Mouse (Mus musculus): ENCODE results near the gene Ppp1r16b. TPM values are rescaled to one million over a fixed set of nuclear protein-coding genes. Genes with fewer than 3 reads are reported as not detected.
A peak's percentile ranks its signal among the peaks of the same experiment; 100 is the strongest.

Gene Ppp1r16b
- total RNA-seq, 2 experiments from 2014 or later = 14.4 to 17.2 TPM

DNA sequence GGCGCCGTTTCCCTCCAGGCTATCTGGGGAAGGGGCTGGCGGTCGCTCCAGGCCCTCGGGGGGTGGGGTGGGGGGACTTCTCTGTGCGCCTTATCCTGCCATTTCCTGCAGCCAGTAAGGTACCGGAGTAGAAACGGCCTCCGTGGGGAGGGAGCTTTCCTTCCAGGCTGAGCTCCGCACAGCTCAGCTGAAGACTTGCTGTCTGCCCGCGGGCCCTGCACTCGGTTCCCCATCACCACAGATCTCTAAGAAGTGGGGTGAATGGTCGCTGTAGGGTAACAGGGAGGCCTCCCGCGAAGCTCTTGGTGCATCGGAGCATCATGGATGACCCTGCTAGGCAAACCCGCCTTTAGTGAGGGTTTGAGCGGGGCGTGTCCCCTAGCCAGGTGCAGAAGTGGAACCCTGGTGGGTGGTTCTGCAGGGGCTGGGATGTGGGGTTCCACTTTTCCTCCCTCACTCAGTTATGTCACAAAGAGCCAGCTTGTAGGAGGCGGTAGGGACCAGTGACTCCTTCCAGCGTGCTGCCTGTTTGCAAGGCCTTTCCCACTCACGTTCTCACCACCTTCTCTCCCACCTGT is 3.3 kb downstream of the Ppp1r16b start:
- no peak for DNase-seq

- DNase-seq = no peak
Observed at GRCm38 (mm10) chr2:158669199-158670195, 4.3 kb downstream of the Ppp1r16b start.

GRCm38 (mm10) chr2:158670571-158670970 is 5.4 kb downstream of the Ppp1r16b start:
- no peak for DNase-seq

DNA sequence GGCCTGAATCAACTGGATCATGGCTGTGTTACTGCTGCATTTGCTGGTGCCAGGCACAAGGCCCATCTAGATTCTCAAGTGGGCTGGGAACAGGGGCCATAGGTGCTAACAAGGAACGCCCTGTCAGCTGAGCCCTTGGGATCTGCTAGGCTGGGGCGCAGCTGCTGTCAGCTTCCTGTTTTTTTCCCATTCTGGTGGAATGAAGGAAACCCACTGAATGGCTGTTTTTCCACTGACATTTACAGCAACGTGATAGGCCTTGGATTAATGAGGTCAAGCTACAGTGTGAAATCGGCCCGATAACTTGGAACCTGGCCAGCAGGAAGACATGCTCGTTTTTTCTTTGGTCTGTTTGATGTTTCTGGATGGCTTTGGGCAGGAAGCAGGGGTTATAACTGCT is 7.6 kb downstream of the Ppp1r16b start:
- DNase-seq = peak; percentile 68

DNA sequence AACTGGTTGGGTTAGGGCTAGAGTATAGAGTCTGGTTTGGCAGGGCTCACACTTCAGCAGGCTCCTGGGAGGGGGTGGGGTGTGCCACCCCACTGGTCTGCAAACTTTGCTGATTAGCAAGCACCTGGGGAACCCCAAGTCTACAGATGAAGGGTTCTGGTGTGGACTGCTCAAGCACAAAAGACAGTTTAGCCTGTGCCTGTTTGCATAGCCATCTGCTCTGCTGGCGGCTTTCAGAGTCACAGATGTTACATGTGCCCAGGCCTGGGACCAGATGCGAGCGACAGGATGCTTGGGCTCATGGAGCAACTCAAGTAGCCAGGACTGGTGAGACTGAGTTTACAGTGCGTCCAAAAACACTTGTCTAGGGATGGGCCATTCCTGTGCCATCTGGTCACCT is 8.3 kb downstream of the Ppp1r16b start:
- no peak for DNase-seq

DNA sequence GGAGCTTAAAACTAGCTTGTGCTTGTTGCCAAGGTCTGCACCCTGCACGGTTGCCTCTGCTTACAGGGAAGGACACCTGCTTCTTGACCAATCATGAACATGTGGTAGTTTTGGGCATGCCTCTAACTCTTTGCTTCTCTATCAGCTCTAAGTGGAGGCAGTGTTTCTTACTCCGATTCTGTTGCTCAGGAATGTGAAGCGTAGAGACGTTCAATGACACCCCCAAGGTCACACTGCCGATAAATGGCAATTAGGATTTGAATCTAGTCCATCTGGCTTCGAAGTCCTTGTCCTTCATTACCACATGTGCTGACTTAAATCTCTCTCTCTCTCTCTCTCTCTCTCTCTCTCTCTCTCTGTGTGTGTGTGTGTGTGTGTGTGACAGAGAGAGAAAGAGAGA is 8.9 kb downstream of the Ppp1r16b start:
- DNase-seq = no peak

DNA sequence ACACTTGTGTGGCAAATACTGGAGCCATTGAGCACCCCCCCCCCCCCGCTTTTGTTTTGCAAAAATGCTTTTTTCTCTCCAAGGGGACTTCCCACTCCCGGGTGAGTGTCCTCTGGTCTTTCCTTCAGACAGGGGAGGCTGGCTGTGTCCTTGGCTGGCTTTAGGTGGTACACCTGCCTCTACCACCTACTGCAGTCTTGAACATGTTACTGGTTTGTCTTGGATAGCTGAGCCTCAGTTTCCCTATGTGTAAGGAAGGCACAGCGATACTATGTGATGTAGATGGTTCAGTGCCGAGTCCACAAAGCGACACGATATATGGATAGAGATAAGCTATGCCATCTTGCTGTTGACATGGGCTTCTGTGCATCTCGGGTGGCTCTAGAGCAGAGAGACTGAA is 9.6 kb downstream of the Ppp1r16b start:
- DNase-seq = no peak

- no peak for DNase-seq
Observed at GRCm38 (mm10) chr2:158675161-158675560, 10.0 kb downstream of the Ppp1r16b start.

- DNase-seq = no peak
Observed at GRCm38 (mm10) chr2:158675907-158676533, 10.8 kb downstream of the Ppp1r16b start.

- no peak for DNase-seq
Observed at GRCm38 (mm10) chr2:158677946-158678345, 12.7 kb downstream of the Ppp1r16b start.

DNA sequence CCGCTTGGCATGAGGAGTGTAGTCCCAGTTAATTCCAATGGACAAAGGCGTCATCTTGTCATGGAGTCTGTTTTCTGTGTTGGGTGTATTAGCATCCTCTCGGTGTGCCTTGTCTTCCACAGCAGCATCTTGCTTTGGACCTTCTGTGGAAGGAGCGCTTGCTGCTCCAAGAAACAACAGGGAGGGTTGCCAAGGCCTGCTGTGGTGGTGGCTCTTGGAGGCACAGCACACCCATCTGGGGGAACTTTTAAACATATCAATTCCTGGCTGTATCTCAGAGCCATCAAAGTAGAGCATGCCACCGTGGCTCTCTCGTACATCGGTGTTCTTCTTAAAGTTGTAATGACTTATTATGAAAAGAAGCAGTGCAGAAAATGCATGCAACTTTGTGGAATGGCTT is 13.9 kb downstream of the Ppp1r16b start:
- DNase-seq = no peak

DNA sequence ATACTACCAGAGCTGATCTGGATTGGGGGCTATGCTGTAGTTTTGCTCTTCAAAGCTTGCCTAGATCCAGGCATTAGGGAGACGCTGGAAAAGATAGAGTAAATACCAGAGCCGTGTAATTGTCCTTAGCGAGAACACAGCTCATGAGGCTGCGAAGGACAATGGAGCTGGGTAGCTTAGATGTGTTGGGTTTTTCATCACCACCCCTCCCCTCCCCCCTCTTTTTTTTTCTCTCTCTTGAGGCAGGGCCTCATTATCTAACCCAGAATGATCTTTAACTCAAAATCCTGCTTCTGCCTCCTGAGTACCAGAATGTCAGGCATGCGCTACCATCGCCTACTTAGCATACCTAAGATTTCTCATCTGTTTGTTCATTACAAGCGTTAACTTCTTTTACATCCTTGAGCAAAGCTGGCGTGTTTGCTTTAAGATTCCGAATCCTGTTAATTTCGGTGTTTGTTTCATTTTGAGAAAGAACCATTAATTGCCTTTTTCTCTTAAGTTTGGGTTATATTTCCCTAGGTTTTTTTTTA is 15.2 kb downstream of the Ppp1r16b start:
- no peak for DNase-seq

- no peak for DNase-seq
Observed at GRCm38 (mm10) chr2:158681714-158682113, 16.5 kb downstream of the Ppp1r16b start.

GRCm38 (mm10) chr2:158682344-158683037 is 17.3 kb downstream of the Ppp1r16b start:
- no peak for DNase-seq

GRCm38 (mm10) chr2:158683038-158683413 is 17.8 kb downstream of the Ppp1r16b start:
- no peak for DNase-seq

- DNase-seq = no peak
Observed at GRCm38 (mm10) chr2:158684247-158684843, 19.1 kb downstream of the Ppp1r16b start.

DNA sequence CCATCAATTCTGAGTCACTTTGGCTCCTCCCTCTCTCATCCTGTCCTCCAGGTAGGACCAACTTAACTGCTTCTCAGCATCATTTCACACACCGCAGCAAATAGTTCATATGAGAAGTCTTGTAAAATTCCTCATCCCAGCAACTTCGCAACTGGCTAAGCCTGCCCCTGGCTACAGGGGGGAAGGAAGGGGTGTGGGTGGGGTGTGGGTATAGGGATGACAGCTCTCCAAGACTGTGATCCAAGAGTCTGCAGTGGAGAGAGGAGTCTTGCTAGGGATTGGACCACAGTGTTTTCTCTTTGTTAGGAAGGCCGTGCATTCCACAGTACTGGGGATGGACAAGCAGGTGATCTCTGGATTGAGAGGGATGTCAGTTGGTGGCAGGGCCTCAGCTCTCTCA is 19.7 kb downstream of the Ppp1r16b start:
- no peak for DNase-seq

- DNase-seq = no peak
Observed at GRCm38 (mm10) chr2:158686394-158686793, 21.2 kb downstream of the Ppp1r16b start.

DNA sequence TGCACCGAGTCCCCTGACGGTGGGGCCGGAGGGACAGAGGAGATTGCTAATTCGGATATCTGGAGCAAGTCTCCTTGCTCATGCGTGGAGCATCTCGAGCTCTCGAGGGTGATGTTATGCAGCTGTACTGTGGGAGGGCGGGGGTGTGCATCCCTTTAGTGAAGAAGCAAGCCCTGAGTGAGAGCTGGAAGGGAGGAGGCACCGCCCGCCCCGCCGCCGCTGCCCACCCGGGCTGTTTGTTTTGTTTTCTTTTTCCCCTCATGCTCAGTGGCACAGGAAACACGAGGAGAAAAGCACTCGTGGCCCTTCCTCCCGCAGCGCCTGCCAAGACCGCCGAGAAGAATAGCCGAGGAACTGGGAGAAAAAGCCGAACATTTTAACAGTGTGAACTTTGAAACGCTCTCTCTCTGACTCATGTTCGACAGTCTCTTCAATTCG is 22.6 kb downstream of the Ppp1r16b start:
- peak; percentile 57 for DNase-seq

- DNase-seq = no peak
Observed at GRCm38 (mm10) chr2:158689060-158689459, 23.9 kb downstream of the Ppp1r16b start.

DNA sequence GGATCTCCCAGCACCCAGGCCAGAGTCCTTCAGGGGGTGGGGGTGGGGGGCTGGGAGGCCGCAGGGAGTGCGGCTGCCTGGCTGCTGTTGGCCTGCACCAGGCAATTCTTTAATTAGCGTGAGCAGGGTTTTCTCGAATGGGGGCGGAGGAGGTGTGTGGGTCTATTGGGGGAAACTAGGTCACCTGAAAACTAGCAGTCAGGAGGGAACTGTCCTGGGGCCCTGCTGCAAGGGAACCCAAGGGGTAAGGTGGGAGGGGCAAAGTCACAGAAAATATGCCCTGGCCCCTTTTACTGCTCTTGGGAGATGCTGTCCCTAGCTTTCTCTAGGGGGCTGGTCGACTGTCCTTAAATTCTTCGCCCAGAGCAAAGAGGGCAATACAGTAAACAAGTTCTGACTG is 24.4 kb downstream of the Ppp1r16b start:
- no peak for DNase-seq

DNA sequence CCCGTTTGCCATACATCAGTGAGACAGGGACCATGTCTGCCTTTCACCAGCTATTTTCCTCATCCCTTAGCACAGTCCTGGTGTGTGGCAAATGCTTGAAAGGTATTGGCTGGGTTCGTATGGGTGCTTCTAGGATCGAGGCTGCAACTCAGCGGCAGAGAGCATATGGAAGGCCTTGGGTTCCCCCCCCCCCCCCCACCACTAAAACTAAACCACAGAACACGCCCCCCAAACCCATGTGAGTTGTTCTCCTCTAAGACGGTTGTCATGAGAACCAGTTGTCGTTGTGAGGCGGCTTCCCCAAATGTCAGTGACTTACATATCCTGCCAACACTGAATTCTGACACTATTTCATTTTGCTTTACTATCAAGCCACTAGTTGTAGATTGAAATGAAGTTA is 24.9 kb downstream of the Ppp1r16b start:
- no peak for DNase-seq
